Mouse (Mus musculus): ENCODE results near the gene Stat4. TPM values are rescaled to one million over a fixed set of nuclear protein-coding genes. Genes with fewer than 3 reads are reported as not detected.

Stat4 gene
- polyA plus RNA-seq, 1 experiment: 0.99 TPM

- 62% methylated on average over 6 of the region's 6 CpGs for WGBS
- no peaks in the 10 kb centered on the region for H3K4me1 ChIP-seq (ENCODE audit: control insufficient read depth, insufficient read depth, low read length)
- no peak overlapping the region for H3K4me3 ChIP-seq (ENCODE audit: insufficient read depth, low read depth, low read length)
- H3K27me3 ChIP-seq (replicated peaks; ENCODE audit: control insufficient read depth, insufficient read depth, low read length): no peaks in the 10 kb centered on the region
- no peak overlapping the region for H3K27ac ChIP-seq (ENCODE audit: insufficient read depth, low read depth, low read length)
- TF ChIP-seq CTCF (conservative IDR thresholded peaks at IDR 0.05; ENCODE audit: insufficient read depth, insufficient read length, low read depth, low read length) (no peak), POLR2A (IDR thresholded peaks at IDR 0.05; ENCODE audit: low read depth, low read length) (no peak)
- DNase-seq: no peak
- H3K36me3 ChIP-seq (ENCODE audit: control insufficient read depth, insufficient read depth, low read length): peaks cover 2% of the 10 kb centered on the region; the same call in 1 of the 2 replicates
Observed at GRCm38 (mm10) chr1:52129794-52130193, 142.8 kb downstream of the Stat4 start.

GRCm38 (mm10) chr1:52131787-52132377 is 144.9 kb downstream of the Stat4 start:
- 85% methylated on average over 11 of the region's 11 CpGs for WGBS
- Histone ChIP-seq H3K27me3 (replicated peaks; ENCODE audit: control insufficient read depth, insufficient read depth, low read length) (no peaks in the 10 kb centered on the region), H3K4me1 (ENCODE audit: control insufficient read depth, insufficient read depth, low read length) (no peaks in the 10 kb centered on the region), H3K27ac (ENCODE audit: insufficient read depth, low read depth, low read length) (no peak overlapping the region), H3K4me3 (ENCODE audit: insufficient read depth, low read depth, low read length) (no peak overlapping the region), H3K36me3 (ENCODE audit: control insufficient read depth, insufficient read depth, low read length) (peaks cover 2% of the 10 kb centered on the region; the same call in 1 of the 2 replicates)
- DNase-seq: no peak
- TF ChIP-seq POLR2A (IDR thresholded peaks at IDR 0.05; ENCODE audit: low read depth, low read length) (no peak), CTCF (conservative IDR thresholded peaks at IDR 0.05; ENCODE audit: insufficient read depth, insufficient read length, low read depth, low read length) (no peak)

- H3K36me3 ChIP-seq (ENCODE audit: control insufficient read depth, insufficient read depth, low read length): peaks cover 2% of the 10 kb centered on the region; the same call in 1 of the 2 replicates
- 93% methylated on average over 8 of the region's 8 CpGs for WGBS
- TF ChIP-seq POLR2A (IDR thresholded peaks at IDR 0.05; ENCODE audit: low read depth, low read length) (no peak), CTCF (conservative IDR thresholded peaks at IDR 0.05; ENCODE audit: insufficient read depth, insufficient read length, low read depth, low read length) (no peak)
- no peak overlapping the region for H3K4me3 ChIP-seq (ENCODE audit: insufficient read depth, low read depth, low read length)
- H3K27ac ChIP-seq (ENCODE audit: insufficient read depth, low read depth, low read length): no peak overlapping the region
- H3K27me3 ChIP-seq (replicated peaks; ENCODE audit: control insufficient read depth, insufficient read depth, low read length): no peaks in the 10 kb centered on the region
- no peak for DNase-seq
- H3K4me1 ChIP-seq (ENCODE audit: control insufficient read depth, insufficient read depth, low read length): no peaks in the 10 kb centered on the region
Observed at GRCm38 (mm10) chr1:52133254-52133653, 146.3 kb downstream of the Stat4 start.

- no peak overlapping the region for H3K27ac ChIP-seq (ENCODE audit: insufficient read depth, low read depth, low read length)
- DNase-seq: no peak
- TF ChIP-seq CTCF (conservative IDR thresholded peaks at IDR 0.05; ENCODE audit: insufficient read depth, insufficient read length, low read depth, low read length): no peak
- TF ChIP-seq POLR2A (IDR thresholded peaks at IDR 0.05; ENCODE audit: low read depth, low read length): no peak
- no peaks in the 10 kb centered on the region for H3K27me3 ChIP-seq (replicated peaks; ENCODE audit: control insufficient read depth, insufficient read depth, low read length)
- 84% methylated on average over 16 of the region's 16 CpGs for WGBS
- no peaks in the 10 kb centered on the region for H3K4me1 ChIP-seq (ENCODE audit: control insufficient read depth, insufficient read depth, low read length)
- no peak overlapping the region for H3K4me3 ChIP-seq (ENCODE audit: insufficient read depth, low read depth, low read length)
- peaks cover 5% of the 10 kb centered on the region for H3K36me3 ChIP-seq (ENCODE audit: control insufficient read depth, insufficient read depth, low read length)
Observed at GRCm38 (mm10) chr1:52137292-52137691, 150.3 kb downstream of the Stat4 start.

GRCm38 (mm10) chr1:52140534-52140933 is 153.6 kb downstream of the Stat4 start:
- no peak for DNase-seq
- no peaks in the 10 kb centered on the region for H3K27me3 ChIP-seq (replicated peaks; ENCODE audit: control insufficient read depth, insufficient read depth, low read length)
- H3K36me3 ChIP-seq (ENCODE audit: control insufficient read depth, insufficient read depth, low read length): peaks cover 3% of the 10 kb centered on the region
- TF ChIP-seq CTCF (conservative IDR thresholded peaks at IDR 0.05; ENCODE audit: insufficient read depth, insufficient read length, low read depth, low read length) (no peak), POLR2A (IDR thresholded peaks at IDR 0.05; ENCODE audit: low read depth, low read length) (no peak)
- no peak overlapping the region for H3K4me3 ChIP-seq (ENCODE audit: insufficient read depth, low read depth, low read length)
- 59% methylated on average over 9 of the region's 9 CpGs for WGBS
- no peak overlapping the region for H3K27ac ChIP-seq (ENCODE audit: insufficient read depth, low read depth, low read length)
- no peaks in the 10 kb centered on the region for H3K4me1 ChIP-seq (ENCODE audit: control insufficient read depth, insufficient read depth, low read length)

- no peak for TF ChIP-seq POLR2A (IDR thresholded peaks at IDR 0.05; ENCODE audit: low read depth, low read length)
- TF ChIP-seq CTCF (conservative IDR thresholded peaks at IDR 0.05; ENCODE audit: insufficient read depth, insufficient read length, low read depth, low read length): no peak
- no peak for DNase-seq
- WGBS: 60% methylated on average over 3 of the region's 3 CpGs
- H3K4me3 ChIP-seq (ENCODE audit: insufficient read depth, low read depth, low read length): no peak overlapping the region
- H3K4me1 ChIP-seq (ENCODE audit: control insufficient read depth, insufficient read depth, low read length): no peaks in the 10 kb centered on the region
- H3K27ac ChIP-seq (ENCODE audit: insufficient read depth, low read depth, low read length): no peak overlapping the region
- peaks cover 3% of the 10 kb centered on the region for H3K36me3 ChIP-seq (ENCODE audit: control insufficient read depth, insufficient read depth, low read length)
- H3K27me3 ChIP-seq (replicated peaks; ENCODE audit: control insufficient read depth, insufficient read depth, low read length): no peaks in the 10 kb centered on the region
Observed at GRCm38 (mm10) chr1:52141482-52141881, 154.5 kb downstream of the Stat4 start.

GRCm38 (mm10) chr1:52142117-52142516 is 155.2 kb downstream of the Stat4 start:
- no peaks in the 10 kb centered on the region for H3K4me1 ChIP-seq (ENCODE audit: control insufficient read depth, insufficient read depth, low read length)
- no peaks in the 10 kb centered on the region for H3K27me3 ChIP-seq (replicated peaks; ENCODE audit: control insufficient read depth, insufficient read depth, low read length)
- H3K27ac ChIP-seq (ENCODE audit: insufficient read depth, low read depth, low read length): no peak overlapping the region
- TF ChIP-seq CTCF (conservative IDR thresholded peaks at IDR 0.05; ENCODE audit: insufficient read depth, insufficient read length, low read depth, low read length) (no peak), POLR2A (IDR thresholded peaks at IDR 0.05; ENCODE audit: low read depth, low read length) (no peak)
- no peak overlapping the region for H3K4me3 ChIP-seq (ENCODE audit: insufficient read depth, low read depth, low read length)
- DNase-seq: no peak
- WGBS: 77% methylated on average over 4 of the region's 4 CpGs
- H3K36me3 ChIP-seq (ENCODE audit: control insufficient read depth, insufficient read depth, low read length): peaks cover 3% of the 10 kb centered on the region
